Mouse (Mus musculus) heart, postnatal 10 days (tissue): ENCODE measurements around the gene Nos1ap. TPM values are rescaled to one million over a fixed set of nuclear protein-coding genes. Genes with fewer than 3 reads are reported as not detected.

Experiments
- DNase-seq, 2 experiments: peaks; one replicate each; pipeline ENCODE4 v3.0.0; 2021
- intact Hi-C: fragments of 180-260 bp; cut with DNase I; formaldehyde crosslinking; loops from one replicate; pipeline ENCODE4 v1.15.1; 2025
- total RNA-seq, 2 experiments: library from RNA; stranded (reverse); gene quantifications; 2 replicates each; pipeline ENCODE4 v1.2.3; 2021

Gene Nos1ap
- total RNA-seq, 2 experiments from 2014 or later, result 17.7 to 22.5 TPM

- intact Hi-C loops, result no loop called here
- peak; percentile 71 for DNase-seq
Observed at GRCm38 (mm10) chr1:170550649-170551440, 38.8 kb downstream of the Nos1ap start.

GRCm38 (mm10) chr1:170549059-170549458 lies 40.6 kb downstream of the Nos1ap start:
- intact Hi-C loops, result no loop called here

DNA sequence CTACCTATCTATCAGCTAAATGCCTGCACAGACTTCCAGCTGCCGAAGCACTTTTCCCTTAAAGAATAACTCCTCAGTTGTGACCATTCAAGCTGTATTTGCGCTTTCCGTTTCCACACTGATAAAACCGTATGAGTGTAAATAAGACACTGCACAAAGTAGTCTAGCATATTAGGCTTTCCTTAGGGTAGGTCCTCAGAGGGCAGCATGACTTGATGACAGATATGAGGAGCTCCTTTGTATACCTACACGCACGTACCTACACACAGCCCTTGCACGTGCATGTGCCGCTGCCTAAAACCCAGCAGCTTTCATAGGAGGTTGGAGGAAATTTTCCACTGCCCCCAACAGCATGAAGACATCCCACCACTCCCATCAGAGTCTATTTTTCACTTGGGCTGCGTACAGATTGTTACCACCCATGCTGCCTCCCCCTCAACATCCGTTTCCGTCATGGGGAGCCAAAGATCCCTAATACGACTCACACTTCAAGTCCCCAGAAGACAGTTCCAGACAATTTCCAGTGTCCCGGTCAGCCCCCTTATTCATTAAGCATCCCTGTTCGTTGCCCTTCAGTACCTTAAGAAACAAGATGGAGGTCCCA lies 41.4 kb downstream of the Nos1ap start:
- intact Hi-C loops, result no loop called here
- no peak for DNase-seq

More at GRCm38 (mm10) chr1:170549059-170549458, 40.6 kb downstream of the Nos1ap start:
- peak; percentile 64 to 67 for DNase-seq

- no peak for DNase-seq
- intact Hi-C loops, result no loop called here
Observed at GRCm38 (mm10) chr1:170546297-170546696, 43.4 kb downstream of the Nos1ap start.

- intact Hi-C loops, result no loop called here
- DNase-seq, result no peak
Observed at GRCm38 (mm10) chr1:170545286-170545685, 44.4 kb downstream of the Nos1ap start.

DNA sequence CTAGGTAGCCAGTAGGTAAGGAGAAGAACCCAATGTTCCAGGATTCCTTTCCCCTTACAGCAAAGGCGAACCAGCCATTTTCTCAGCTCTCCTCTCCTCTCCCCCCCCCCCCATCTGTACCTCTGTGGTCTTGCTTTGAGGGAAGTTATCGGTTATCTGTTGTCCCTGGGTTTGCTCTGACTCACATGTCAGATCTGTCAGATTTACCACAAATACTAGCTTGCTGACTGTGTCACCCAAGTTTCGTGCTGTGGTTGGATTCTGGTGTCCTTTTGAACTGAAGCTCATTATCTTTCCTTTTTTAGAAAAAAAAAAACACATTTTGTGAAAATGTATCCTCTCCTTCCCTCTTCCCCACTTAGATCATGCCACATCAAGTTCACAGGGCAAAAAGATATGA lies 50.2 kb downstream of the Nos1ap start:
- DNase-seq, result no peak
- intact Hi-C loops, result no loop called here

GRCm38 (mm10) chr1:170538481-170539061 lies 51.1 kb downstream of the Nos1ap start:
- peak; percentile 16 to 49 for DNase-seq

GRCm38 (mm10) chr1:170536344-170536743 lies 53.3 kb downstream of the Nos1ap start:
- intact Hi-C loops, result no loop called here
- no peak for DNase-seq

More at GRCm38 (mm10) chr1:170538481-170539061, 51.1 kb downstream of the Nos1ap start:
- intact Hi-C loops, result no loop called here

- no peak for DNase-seq
- intact Hi-C loops, result no loop called here
Observed at GRCm38 (mm10) chr1:170535221-170535620, 54.4 kb downstream of the Nos1ap start.

GRCm38 (mm10) chr1:170531286-170531685 lies 58.4 kb downstream of the Nos1ap start:
- intact Hi-C loops, result no loop called here
- DNase-seq, result no peak

GRCm38 (mm10) chr1:170530456-170530855 lies 59.2 kb downstream of the Nos1ap start:
- intact Hi-C loops, result no loop called here
- DNase-seq, result no peak

- no peak for DNase-seq
- intact Hi-C loops, result no loop called here
Observed at GRCm38 (mm10) chr1:170522891-170523290, 66.8 kb downstream of the Nos1ap start.

- DNase-seq, result peak; percentile 34 to 55
- intact Hi-C loops, result no loop called here
Observed at GRCm38 (mm10) chr1:170521520-170522205, 68.0 kb downstream of the Nos1ap start.

DNA sequence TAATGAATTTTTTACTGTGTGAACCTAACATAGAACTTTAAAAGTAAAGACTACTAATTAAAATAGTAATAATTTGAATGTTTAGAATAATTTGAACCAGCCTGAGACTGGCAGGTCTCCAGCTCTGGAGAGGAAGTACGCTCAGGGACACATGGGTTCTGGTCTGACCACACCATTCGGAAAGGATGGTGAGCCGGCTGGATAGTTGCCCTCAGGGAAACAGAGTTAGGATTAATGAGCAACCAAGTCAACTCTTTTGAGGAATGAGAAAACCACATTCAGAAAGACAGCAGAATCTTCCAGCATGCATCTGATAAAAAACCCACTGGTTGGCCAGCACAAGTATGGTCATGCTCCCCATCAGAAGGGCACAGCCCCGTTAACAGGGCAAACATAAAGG lies 69.5 kb downstream of the Nos1ap start:
- no peak for DNase-seq
- intact Hi-C loops, result no loop called here

DNA sequence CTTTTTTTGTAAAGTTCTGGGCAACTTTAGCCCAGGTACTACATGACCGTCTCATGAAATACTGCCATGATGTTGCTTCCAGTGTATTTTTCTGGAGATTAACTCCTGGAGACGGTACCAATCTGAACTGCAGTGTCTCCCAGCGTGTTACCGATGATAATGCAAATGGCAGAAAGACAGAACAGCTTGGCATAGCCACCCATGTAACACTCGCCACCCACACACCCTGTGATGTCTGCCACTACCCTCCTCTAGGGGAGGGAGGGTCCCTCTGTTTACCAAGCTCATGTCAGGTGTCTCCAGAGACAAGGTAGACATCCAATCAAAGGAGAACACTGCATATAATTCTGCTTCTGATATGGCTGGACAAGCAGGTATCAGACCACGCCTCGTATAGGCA lies 70.0 kb downstream of the Nos1ap start:
- no peak for DNase-seq
- intact Hi-C loops, result no loop called here

DNA sequence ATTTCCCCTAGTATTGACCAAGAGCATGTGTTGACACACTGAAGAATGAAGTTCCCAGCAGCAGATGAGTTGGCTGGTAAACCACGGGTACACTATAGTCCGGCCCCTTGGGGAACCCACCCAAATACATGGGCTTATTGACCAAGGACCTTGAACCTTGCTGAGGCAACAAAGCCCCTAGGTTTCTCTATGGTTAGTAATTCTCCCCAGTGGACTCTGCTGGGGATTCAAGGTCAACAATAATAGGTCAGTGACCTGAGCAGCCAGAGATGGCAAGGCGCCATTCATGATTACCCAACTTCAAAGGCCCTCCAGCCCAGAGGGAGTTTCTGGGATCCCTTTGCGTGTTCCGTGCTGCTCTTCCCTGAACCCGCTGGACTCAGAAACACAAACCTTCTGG lies 73.5 kb downstream of the Nos1ap start:
- no peak for DNase-seq
- intact Hi-C loops, result no loop called here

DNA sequence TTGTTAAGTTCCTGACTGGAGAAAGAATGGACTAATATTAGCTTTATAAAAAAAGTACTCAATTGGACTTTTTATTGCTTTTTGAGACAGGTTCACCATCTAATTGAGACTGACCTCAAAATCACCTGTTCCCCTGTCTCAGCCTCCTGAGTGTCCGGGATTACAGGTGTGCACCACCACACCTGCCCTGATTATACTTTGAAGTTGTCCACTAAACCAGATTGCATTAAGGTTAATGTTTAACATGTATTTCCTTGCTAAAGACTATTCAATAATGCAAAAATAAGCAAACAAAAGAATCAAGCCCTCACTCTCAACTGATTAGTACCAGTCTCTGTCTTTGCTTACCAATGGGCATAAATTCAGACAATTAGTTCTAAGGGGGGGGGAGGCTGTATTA lies 74.2 kb downstream of the Nos1ap start:
- intact Hi-C loops, result no loop called here
- DNase-seq, result no peak

DNA sequence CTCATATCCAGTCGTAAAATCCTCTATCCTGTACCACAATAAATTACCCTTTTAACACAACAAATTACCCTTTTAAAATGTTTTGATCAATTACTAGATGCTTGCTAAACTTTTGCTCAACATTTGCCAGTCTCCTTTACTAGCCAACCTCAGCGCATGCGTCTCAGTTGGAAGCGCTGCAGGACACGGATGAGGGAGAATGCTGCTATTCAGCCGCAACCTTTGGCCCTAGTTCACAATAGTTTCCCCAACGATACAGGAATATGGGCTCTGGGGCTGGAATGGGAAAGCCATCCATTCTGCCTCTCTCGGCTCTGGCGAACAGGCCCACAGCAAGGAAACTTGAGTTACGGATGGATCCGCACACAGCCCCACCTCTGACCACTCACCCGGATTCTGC lies 75.4 kb downstream of the Nos1ap start:
- intact Hi-C loops, result no loop called here
- DNase-seq, result no peak

- intact Hi-C loops, result no loop called here
- no peak for DNase-seq
Observed at GRCm38 (mm10) chr1:170512429-170513097, 77.1 kb downstream of the Nos1ap start.

- DNase-seq, result no peak
- intact Hi-C loops, result no loop called here
Observed at GRCm38 (mm10) chr1:170510595-170511240, 78.9 kb downstream of the Nos1ap start.
